Mouse (Mus musculus) telencephalon, adult 2 months (tissue): ENCODE data around the gene Map4k4.

Experiments used
- DNase-seq: peaks from one replicate; pipeline ENCODE4 v3.0.0-alpha.2; 2011; ENCODE audit warnings: low read depth, low spot score

The Map4k4 gene

GRCm38 (mm10) chr1:39936332-39936802 is 35.7 kb downstream of the Map4k4 start:
- peak; percentile 76 for DNase-seq

GRCm38 (mm10) chr1:39936934-39937333 is 36.2 kb downstream of the Map4k4 start:
- DNase-seq = no peak

DNA sequence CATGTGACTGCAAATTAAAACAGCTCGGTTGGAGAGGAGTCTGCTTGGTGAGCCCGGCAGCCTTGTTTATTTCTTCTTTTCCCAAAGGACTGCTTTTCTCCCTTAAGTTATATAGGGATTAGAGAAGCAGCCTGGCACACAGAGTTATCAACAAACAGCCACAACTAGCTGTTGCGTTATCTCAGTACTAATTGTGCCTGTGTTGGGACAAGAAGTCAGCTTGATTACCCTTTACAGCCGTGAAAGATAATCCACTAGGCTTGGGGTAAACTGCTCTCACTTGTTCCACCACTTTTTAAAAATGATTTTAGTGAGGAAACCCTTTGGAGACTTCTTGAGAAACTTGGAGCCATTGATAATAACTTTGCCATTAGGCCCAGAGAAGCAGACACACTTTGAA is 36.9 kb downstream of the Map4k4 start:
- DNase-seq = no peak

GRCm38 (mm10) chr1:39939401-39939800 is 38.7 kb downstream of the Map4k4 start:
- DNase-seq = no peak

DNA sequence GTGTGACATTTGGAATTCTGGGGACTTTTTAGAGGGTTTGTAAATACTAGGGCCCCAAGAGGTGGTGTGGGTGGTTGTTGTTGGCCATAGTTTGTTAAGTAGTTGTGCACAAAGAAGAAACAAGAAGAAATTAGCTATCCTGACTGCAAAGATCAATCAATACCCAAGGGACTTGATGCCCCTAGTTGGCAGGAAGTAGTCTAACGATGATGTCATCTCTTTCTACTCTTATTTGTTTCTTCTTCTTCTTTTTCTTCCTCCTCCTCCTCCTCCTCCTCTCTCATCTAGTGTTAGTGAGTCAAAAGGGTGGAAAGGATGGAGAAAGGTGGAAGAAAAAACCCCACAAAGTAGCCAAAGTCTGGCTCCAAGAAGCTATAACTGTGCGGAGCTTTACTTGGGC is 39.6 kb downstream of the Map4k4 start:
- no peak for DNase-seq

- no peak for DNase-seq
Measured at GRCm38 (mm10) chr1:39941237-39942179, 40.8 kb downstream of the Map4k4 start.

- DNase-seq = peak; percentile 83
Measured at GRCm38 (mm10) chr1:39942935-39943334, 42.2 kb downstream of the Map4k4 start.

- no peak for DNase-seq
Measured at GRCm38 (mm10) chr1:39944306-39944971, 43.7 kb downstream of the Map4k4 start.

DNA sequence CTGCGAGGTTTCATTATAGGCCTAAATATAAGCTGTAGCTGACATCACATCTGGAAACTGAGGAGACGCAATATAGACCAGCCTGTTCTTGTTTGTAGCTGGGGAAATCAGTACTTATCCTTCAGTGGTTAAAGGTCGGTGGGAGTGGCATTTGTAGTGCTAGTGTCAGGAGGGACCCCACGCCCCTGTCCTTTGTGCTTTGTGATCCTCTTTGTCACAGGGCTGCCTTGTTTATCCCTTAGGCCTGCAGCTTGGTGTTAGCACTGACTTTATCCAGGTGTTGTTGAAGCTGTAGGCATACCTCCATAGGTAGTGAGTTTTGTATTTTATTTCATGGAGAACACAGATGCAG is 44.2 kb downstream of the Map4k4 start:
- DNase-seq = no peak

DNA sequence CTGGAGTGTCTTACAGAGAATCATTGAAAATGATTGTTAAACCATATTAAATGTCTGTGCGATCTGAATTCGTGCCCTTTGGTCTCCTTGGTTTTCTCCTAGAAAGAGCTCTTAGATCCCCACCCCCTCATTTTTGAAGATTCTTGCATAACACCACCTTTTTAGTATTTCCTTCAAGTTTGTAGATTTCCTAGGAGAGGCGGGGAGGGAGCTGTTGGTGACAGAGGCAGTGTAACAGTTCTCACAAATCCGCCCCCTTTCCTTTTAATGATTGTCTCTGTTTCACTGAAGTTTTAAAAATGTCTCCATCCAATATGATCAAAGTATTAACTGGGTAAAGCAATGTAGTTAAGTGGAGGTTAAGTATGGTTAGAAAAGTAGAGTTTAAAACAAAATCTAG is 45.7 kb downstream of the Map4k4 start:
- peak; percentile 67 for DNase-seq

GRCm38 (mm10) chr1:39947179-39947578 is 46.5 kb downstream of the Map4k4 start:
- no peak for DNase-seq

GRCm38 (mm10) chr1:39947701-39948359 is 47.1 kb downstream of the Map4k4 start:
- DNase-seq = peak; percentile 68

DNA sequence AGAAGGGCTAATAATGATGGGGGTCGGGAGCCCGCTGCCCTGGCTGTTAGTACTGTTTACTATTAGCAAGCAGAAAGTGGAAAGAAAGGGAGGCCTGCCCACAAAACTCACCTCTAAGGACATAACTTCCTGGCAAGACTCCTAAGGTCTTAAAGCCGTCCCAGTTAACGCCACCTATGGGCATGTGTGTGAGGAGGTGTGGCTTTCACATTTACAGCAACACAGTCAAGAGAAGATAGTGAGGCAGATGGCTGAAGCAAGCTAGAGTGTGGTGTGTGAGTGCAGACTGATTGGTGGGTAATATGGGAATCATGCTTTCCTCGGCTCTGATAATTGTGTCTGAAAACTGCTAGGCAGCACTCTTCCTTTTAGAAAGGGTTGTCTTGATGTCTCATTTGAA is 48.5 kb downstream of the Map4k4 start:
- DNase-seq = no peak

GRCm38 (mm10) chr1:39949790-39950462 is 49.2 kb downstream of the Map4k4 start:
- no peak for DNase-seq

DNA sequence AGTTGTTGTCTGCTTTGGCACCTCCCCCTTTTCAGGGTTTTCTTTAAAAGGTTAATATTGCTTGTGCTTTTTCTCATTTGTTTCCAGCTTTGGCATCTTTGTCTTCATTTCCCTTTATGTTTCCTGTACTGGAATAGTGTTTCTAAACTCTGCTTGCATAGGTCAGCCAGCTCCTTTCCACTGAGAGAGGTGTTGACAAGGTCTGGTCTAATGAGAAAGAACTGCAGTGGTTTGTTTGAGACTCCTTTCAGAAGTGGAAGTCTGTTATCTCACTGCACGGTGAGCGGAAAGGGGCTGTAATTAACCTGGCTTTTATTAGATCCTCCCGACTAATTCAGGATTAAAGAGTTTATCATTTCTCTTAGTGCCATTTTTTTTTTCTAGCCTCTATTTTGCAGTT is 49.9 kb downstream of the Map4k4 start:
- no peak for DNase-seq

DNA sequence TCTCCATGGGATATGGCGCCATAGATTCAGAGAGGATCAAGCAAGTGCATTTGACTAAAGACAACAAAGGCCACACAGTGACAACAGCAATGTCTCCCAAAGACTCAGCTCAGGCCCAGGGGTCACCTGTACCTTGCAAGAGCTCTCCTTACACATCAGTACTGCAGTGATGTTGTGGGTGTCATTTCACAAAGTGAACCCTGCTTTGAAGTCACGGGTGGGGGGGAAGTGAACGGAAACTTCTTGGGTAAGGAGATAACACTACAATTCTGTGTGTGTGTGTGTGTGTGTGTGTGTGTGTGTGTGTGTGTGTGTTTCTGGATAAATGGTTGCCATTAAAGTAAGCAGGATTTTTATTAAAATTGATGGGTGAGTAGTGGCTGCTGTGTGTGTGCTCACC is 53.9 kb downstream of the Map4k4 start:
- DNase-seq = no peak

DNA sequence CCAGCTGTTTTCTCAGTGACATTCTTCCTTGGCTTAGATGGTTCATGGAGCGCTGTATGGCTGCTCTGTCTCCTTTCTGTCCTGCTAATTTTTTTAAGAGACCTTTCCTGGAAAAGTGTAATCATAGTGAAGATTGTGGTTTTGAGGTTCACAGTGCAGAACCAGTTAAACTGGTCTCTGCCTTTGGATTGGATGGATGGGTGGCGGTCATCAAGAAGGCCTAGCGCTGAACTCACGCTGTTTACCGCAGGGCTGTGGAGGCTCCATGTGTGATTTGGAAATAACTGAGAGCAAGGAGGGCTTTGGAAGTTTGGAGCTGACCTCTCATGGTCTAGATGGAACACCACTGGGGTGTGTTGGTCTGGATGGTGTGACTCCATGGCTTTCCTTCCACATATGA is 56.0 kb downstream of the Map4k4 start:
- DNase-seq = no peak

DNA sequence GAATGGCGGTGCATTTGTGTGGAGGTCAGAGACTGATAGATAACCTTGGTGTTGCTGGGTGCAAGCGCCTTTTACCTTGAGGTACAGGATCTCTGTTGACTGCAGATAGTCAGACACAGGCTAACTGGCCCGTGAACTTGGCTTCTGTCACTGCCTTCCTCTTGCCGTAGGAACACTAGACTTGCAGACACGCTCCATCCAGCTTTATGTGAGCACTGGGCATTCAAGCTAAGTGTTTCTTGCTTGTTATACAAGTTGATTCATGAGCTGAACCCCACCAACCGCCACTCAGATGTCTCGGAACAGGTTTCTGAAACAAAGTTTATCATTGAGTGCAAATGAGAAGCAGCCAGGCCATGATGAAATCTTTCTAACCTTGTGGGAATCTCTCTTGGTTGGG is 57.3 kb downstream of the Map4k4 start:
- no peak for DNase-seq

DNA sequence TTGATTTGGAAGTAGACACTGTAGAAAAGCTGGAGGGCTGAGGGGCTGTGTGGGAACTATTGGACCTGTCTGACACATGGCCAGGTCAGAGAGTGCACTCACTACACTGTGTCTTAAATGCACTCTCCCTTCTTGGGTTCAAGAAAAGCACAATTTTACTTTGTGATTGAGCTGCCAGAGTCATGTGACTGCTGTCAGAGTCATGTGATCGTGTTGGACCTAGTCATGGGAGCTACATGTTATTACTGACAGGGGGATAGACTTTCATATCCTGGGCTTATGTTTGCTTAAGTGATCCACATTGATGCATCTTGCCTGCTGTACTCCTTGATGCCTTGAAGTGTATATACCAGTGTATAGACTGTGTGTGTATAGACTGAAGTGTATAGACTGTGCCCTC is 59.9 kb downstream of the Map4k4 start:
- DNase-seq = no peak

- DNase-seq = no peak
Measured at GRCm38 (mm10) chr1:39961113-39961512, 60.4 kb downstream of the Map4k4 start.

DNA sequence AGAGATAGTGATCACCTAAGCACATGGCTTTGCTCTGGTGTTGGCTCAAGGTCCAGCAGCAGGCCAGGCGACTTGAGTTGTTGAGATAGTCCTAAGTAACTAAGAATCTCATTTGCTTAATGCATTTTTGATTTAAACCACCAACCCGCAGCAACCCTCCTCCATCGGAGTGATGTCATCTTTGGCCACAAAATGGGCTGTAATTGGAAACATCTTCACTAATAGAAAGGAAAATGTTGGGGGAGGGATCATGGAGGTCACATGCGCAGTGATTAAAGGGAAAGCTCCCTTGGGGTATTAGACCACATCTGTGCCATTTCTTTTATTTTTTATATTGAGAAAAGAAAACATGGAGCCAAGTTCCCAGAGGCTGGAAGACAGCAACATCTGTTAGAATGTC is 61.6 kb downstream of the Map4k4 start:
- DNase-seq = no peak

DNA sequence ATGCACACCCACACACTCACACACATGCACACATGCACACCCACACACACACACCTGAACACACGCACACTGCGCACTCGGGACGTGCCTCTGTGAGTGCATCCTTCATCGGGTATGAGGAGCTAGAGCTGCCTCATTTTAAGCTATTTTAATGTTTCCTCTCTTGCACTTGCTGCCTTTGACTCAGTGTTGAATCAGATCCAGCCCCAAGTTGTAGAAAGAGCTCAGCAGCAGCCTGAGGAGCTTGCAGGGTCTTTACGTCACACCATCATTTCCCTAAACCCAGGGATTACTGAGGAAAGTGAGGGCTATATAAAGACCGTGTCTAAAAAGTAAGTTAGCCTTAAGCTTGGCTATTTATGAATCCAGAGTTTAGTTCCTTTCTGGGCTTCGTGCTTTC is 62.1 kb downstream of the Map4k4 start:
- peak; percentile 87 for DNase-seq
